Mouse (Mus musculus) thymus, adult 2 months (tissue): ENCODE data around the gene Fam189a1.

Source experiments
- CTCF ChIP-seq: fragments of 200-500 bp; IDR thresholded peaks from 2 replicates; pipeline ENCODE4 v1.5.1; 2012; ENCODE audit warnings: mild to moderate bottlenecking, control low read depth, low read length, moderate library complexity, borderline replicate concordance; ENCODE audit not compliant: control insufficient read depth, poor library complexity, insufficient read depth; ENCODE audit errors: extremely low read depth
- POLR2A ChIP-seq: fragments of 200-500 bp; IDR thresholded peaks from 2 replicates; pipeline ENCODE4 v1.6.1; 2012; ENCODE audit warnings: mild to moderate bottlenecking, low read length, control low read depth, moderate library complexity; ENCODE audit not compliant: control insufficient read depth, poor library complexity, insufficient read depth; ENCODE audit errors: extremely low read depth

DNA sequence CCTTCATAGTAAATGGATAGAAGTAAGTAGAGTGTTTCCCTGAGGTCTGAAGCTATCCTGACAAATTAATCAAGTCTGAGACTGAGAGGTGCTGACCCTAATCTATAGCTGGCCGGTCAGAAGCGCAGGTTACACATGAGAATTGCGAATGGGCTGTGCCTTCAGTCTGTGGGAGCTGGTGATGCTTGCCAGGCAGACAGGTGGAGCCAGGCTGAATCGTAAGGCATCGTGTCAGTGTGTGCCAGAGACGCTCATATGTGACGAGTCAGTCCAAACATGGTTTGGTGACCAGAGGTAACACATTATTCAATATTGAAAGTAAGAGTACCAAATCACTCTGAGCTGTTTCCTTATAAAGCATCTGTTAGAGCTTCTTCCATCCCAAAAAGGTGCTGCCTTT lies 115.3 kb downstream of the Fam189a1 start:
- no peak for TF ChIP-seq CTCF
- no peak for TF ChIP-seq POLR2A
